Mouse (Mus musculus) embryo, embryonic 10 days (tissue): Measurements from ENCODE around the gene Gm8232.
"Not testable (repeated sequence)": the region's sequence is repeated elsewhere in the genome, so short reads cannot be mapped to it uniquely, and the experiment has no call there.

Experiments used
- DNase-seq: peaks from one replicate; pipeline ENCODE4 v3.0.0-alpha.2; 2015; ENCODE audit warnings: low spot score

Gene Gm8232

GRCm38 (mm10) chr14:44433335-44433734, at the start of gene Gm8232:
Gm8232 (plus strand) TSS chr14:44433635.
- not testable (repeated sequence) for DNase-seq

- DNase-seq, result not testable (repeated sequence)
Measured at GRCm38 (mm10) chr14:44384233-44384632, 49.2 kb upstream of the Gm8232 start.

GRCm38 (mm10) chr14:44410588-44410987, 22.8 kb upstream of the Gm8232 start, which contains the start of gene Gm3371:
Gm3371 (minus strand) TSS chr14:44410688.
- not testable (repeated sequence) for DNase-seq
